Mouse (Mus musculus) limb, embryonic 13.5 days (tissue): ENCODE measurements around the gene Plekhb2. TPM values are rescaled to one million over a fixed set of nuclear protein-coding genes. Genes with fewer than 3 reads are reported as not detected.
A peak's percentile ranks its signal among the peaks of the same experiment; 100 is the strongest.

Source experiments
- ATAC-seq: fragments of 200-750 bp; cut with Nextera tagmentation; 2 replicates; pipeline ENCODE4 v1.8.0; 2017; ENCODE audit warnings: low read depth, moderate number of reproducible peaks, moderate TSS enrichment; ENCODE audit not compliant: low FRiP score
- H3K27ac ChIP-seq: fragments of 300-500 bp; sonication (generic); 2 replicates; pipeline ENCODE4 v1.5.1; 2015; ENCODE audit warnings: inconsistent platforms, mild to moderate bottlenecking, moderate library complexity
- H3K27me3 ChIP-seq: fragments of 300-500 bp; sonication (generic); 2 replicates; pipeline ENCODE4 v1.6.1; 2015; ENCODE audit warnings: mild to moderate bottlenecking, inconsistent platforms
- H3K36me3 ChIP-seq: fragments of 300-500 bp; sonication (generic); 2 replicates; pipeline ENCODE4 v1.6.1; 2015; ENCODE audit warnings: inconsistent platforms, mild to moderate bottlenecking, moderate library complexity
- H3K4me1 ChIP-seq: fragments of 300-500 bp; sonication (generic); 2 replicates; pipeline ENCODE4 v1.6.1; 2015; ENCODE audit warnings: inconsistent platforms
- H3K4me2 ChIP-seq: fragments of 300-500 bp; sonication (generic); replicated peaks from 2 replicates; pipeline ENCODE4 v1.6.1; 2015; ENCODE audit warnings: inconsistent platforms, mild to moderate bottlenecking, moderate library complexity
- H3K4me3 ChIP-seq: fragments of 300-500 bp; sonication (generic); 2 replicates; pipeline ENCODE4 v1.5.1; 2015; ENCODE audit warnings: moderate library complexity, mild to moderate bottlenecking, inconsistent platforms
- H3K9ac ChIP-seq: fragments of 300-500 bp; sonication (generic); 2 replicates; pipeline ENCODE4 v1.6.1; 2015; ENCODE audit warnings: mild to moderate bottlenecking, inconsistent platforms
- H3K9me3 ChIP-seq: fragments of 300-500 bp; sonication (generic); 2 replicates; pipeline ENCODE4 v1.6.1; 2016; ENCODE audit warnings: inconsistent platforms
- WGBS: fragments of 180-500 bp; shearing (Covaris S2); methylation state at CpG from one replicate; pipeline ENCODE4 v1.1.7; 2015; 5-methylcytosine and 5-hydroxymethylcytosine counted together
- polyA plus RNA-seq: library from polyadenylated mRNA; unstranded; fragments of >200 nt; fragmentation: Nextera tagmentation; extraction: Ambion mirVana; gene quantifications from 2 replicates; pipeline ENCODE4 v1.2.1, GENCODE M21; 2015

The Plekhb2 gene
- polyA plus RNA-seq, 1 experiment from 2014 or later: 16.2 TPM

- no peaks in the 10 kb centered on the region for H3K27me3 ChIP-seq
- H3K9ac ChIP-seq: no peak overlapping the region
- H3K4me1 ChIP-seq: peaks cover 7% of the 10 kb centered on the region; the same call in 1 of the 2 replicates
- no peak overlapping the region for H3K27ac ChIP-seq
- H3K4me2 ChIP-seq: no peak overlapping the region
- H3K36me3 ChIP-seq: no peaks in the 10 kb centered on the region
- H3K4me3 ChIP-seq: no peak overlapping the region
- 76% methylated on average over 12 of the region's 12 CpGs for WGBS
- ATAC-seq: no peak
- H3K9me3 ChIP-seq: no peaks in the 10 kb centered on the region
These were observed 5.4 kb downstream of the Plekhb2 start for GRCm38 (mm10) chr1:34855056-34855739.

GRCm38 (mm10) chr1:34858671-34859070, 8.9 kb downstream of the Plekhb2 start:
- Histone ChIP-seq H3K4me1 (peaks cover 7% of the 10 kb centered on the region), H3K36me3 (peaks cover 6% of the 10 kb centered on the region; the same call in 1 of the 2 replicates), H3K27me3 (no peaks in the 10 kb centered on the region), H3K9me3 (no peaks in the 10 kb centered on the region), H3K9ac (no peak overlapping the region), H3K27ac (no peak overlapping the region), H3K4me2 (no peak overlapping the region), H3K4me3 (no peak overlapping the region)
- WGBS: 71% methylated on average over 5 of the region's 5 CpGs
- no peak for ATAC-seq

- Histone ChIP-seq H3K27ac (no peak overlapping the region), H3K9me3 (no peaks in the 10 kb centered on the region), H3K4me3 (no peak overlapping the region), H3K27me3 (no peaks in the 10 kb centered on the region), H3K4me1 (peaks cover 7% of the 10 kb centered on the region), H3K36me3 (peaks cover 6% of the 10 kb centered on the region; the same call in 1 of the 2 replicates), H3K4me2 (no peak overlapping the region), H3K9ac (no peak overlapping the region)
- 92% methylated on average over 3 of the region's 3 CpGs for WGBS
- no peak for ATAC-seq
These were observed 10.0 kb downstream of the Plekhb2 start for GRCm38 (mm10) chr1:34859761-34860160.

- Histone ChIP-seq H3K27me3 (no peaks in the 10 kb centered on the region), H3K4me2 (no peak overlapping the region), H3K4me1 (peaks cover 7% of the 10 kb centered on the region), H3K27ac (no peak overlapping the region), H3K9ac (no peak overlapping the region), H3K9me3 (no peaks in the 10 kb centered on the region), H3K4me3 (no peak overlapping the region), H3K36me3 (peaks cover 6% of the 10 kb centered on the region; the same call in 1 of the 2 replicates)
- 88% methylated on average over 7 of the region's 7 CpGs for WGBS
- ATAC-seq: no peak
These were observed 10.4 kb downstream of the Plekhb2 start for GRCm38 (mm10) chr1:34860205-34860604.

GRCm38 (mm10) chr1:34862877-34863276, 13.1 kb downstream of the Plekhb2 start:
- H3K4me3 ChIP-seq: no peak overlapping the region
- no peaks in the 10 kb centered on the region for H3K9me3 ChIP-seq
- H3K4me1 ChIP-seq: peaks cover 7% of the 10 kb centered on the region
- H3K9ac ChIP-seq: no peak overlapping the region
- H3K27ac ChIP-seq: no peak overlapping the region
- peaks cover 6% of the 10 kb centered on the region; the same call in 1 of the 2 replicates for H3K36me3 ChIP-seq
- H3K27me3 ChIP-seq: no peaks in the 10 kb centered on the region
- no peak for ATAC-seq
- H3K4me2 ChIP-seq: no peak overlapping the region
- 94% methylated on average over 13 of the region's 13 CpGs for WGBS

GRCm38 (mm10) chr1:34863323-34863722, 13.5 kb downstream of the Plekhb2 start:
- Histone ChIP-seq H3K36me3 (peaks cover 6% of the 10 kb centered on the region; the same call in 1 of the 2 replicates), H3K4me2 (no peak overlapping the region), H3K27ac (no peak overlapping the region), H3K27me3 (no peaks in the 10 kb centered on the region), H3K4me3 (no peak overlapping the region), H3K4me1 (peaks cover 7% of the 10 kb centered on the region), H3K9me3 (no peaks in the 10 kb centered on the region), H3K9ac (no peak overlapping the region)
- no peak for ATAC-seq
- WGBS: 83% methylated on average over 7 of the region's 7 CpGs

GRCm38 (mm10) chr1:34864243-34864642, 14.5 kb downstream of the Plekhb2 start:
- peaks cover 8% of the 10 kb centered on the region for H3K36me3 ChIP-seq
- H3K9ac ChIP-seq: no peak overlapping the region
- ATAC-seq: no peak
- no peak overlapping the region for H3K4me2 ChIP-seq
- H3K27me3 ChIP-seq: no peaks in the 10 kb centered on the region
- H3K9me3 ChIP-seq: no peaks in the 10 kb centered on the region
- H3K27ac ChIP-seq: no peak overlapping the region
- H3K4me3 ChIP-seq: no peak overlapping the region
- 84% methylated on average over 7 of the region's 7 CpGs for WGBS
- peaks cover 7% of the 10 kb centered on the region for H3K4me1 ChIP-seq

GRCm38 (mm10) chr1:34865866-34866265, 16.1 kb downstream of the Plekhb2 start:
- Histone ChIP-seq H3K4me1 (peaks cover 7% of the 10 kb centered on the region), H3K4me3 (no peak overlapping the region), H3K9ac (no peak overlapping the region), H3K36me3 (peaks cover 15% of the 10 kb centered on the region), H3K27me3 (no peaks in the 10 kb centered on the region), H3K27ac (no peak overlapping the region), H3K4me2 (no peak overlapping the region), H3K9me3 (no peaks in the 10 kb centered on the region)
- ATAC-seq: no peak
- WGBS: 87% methylated on average over 9 of the region's 9 CpGs

GRCm38 (mm10) chr1:34866815-34867573, 17.2 kb downstream of the Plekhb2 start:
- Histone ChIP-seq H3K27ac (no peak overlapping the region), H3K4me1 (no peaks in the 10 kb centered on the region), H3K9ac (no peak overlapping the region), H3K9me3 (no peaks in the 10 kb centered on the region), H3K4me2 (no peak overlapping the region), H3K36me3 (peaks cover 19% of the 10 kb centered on the region), H3K27me3 (no peaks in the 10 kb centered on the region), H3K4me3 (no peak overlapping the region)
- WGBS: 59% methylated on average over 10 of the region's 10 CpGs
- 0 out of 2 replicates have a peak, but pooled peaks have one; percentile 54 for ATAC-seq

GRCm38 (mm10) chr1:34867574-34867955, 17.8 kb downstream of the Plekhb2 start:
- no peak overlapping the region for H3K9ac ChIP-seq
- H3K4me1 ChIP-seq: no peaks in the 10 kb centered on the region
- no peak for ATAC-seq
- peaks cover 19% of the 10 kb centered on the region for H3K36me3 ChIP-seq
- no peak overlapping the region for H3K4me2 ChIP-seq
- H3K27me3 ChIP-seq: no peaks in the 10 kb centered on the region
- WGBS: 88% methylated on average over 5 of the region's 5 CpGs
- H3K4me3 ChIP-seq: no peak overlapping the region
- no peaks in the 10 kb centered on the region for H3K9me3 ChIP-seq
- no peak overlapping the region for H3K27ac ChIP-seq

GRCm38 (mm10) chr1:34868391-34868790, 18.6 kb downstream of the Plekhb2 start:
- H3K4me1 ChIP-seq: no peaks in the 10 kb centered on the region
- no peak overlapping the region for H3K4me3 ChIP-seq
- H3K9me3 ChIP-seq: no peaks in the 10 kb centered on the region
- no peak for ATAC-seq
- no peaks in the 10 kb centered on the region for H3K27me3 ChIP-seq
- no peak overlapping the region for H3K4me2 ChIP-seq
- H3K36me3 ChIP-seq: peaks cover 14% of the 10 kb centered on the region
- 88% methylated on average over 8 of the region's 8 CpGs for WGBS
- no peak overlapping the region for H3K27ac ChIP-seq
- H3K9ac ChIP-seq: no peak overlapping the region

- Histone ChIP-seq H3K36me3 (peaks cover 14% of the 10 kb centered on the region), H3K4me2 (no peak overlapping the region), H3K4me3 (no peak overlapping the region), H3K27ac (no peak overlapping the region), H3K9ac (no peak overlapping the region), H3K27me3 (no peaks in the 10 kb centered on the region), H3K4me1 (no peaks in the 10 kb centered on the region), H3K9me3 (no peaks in the 10 kb centered on the region)
- ATAC-seq: no peak
- WGBS: 96% methylated on average over 16 of the region's 16 CpGs
These were observed 19.5 kb downstream of the Plekhb2 start for GRCm38 (mm10) chr1:34869231-34869630.
